Mouse (Mus musculus) neural tube, embryonic 11.5 days (tissue): ENCODE measurements around the gene Tor1aip1. TPM values are rescaled to one million over a fixed set of nuclear protein-coding genes. Genes with fewer than 3 reads are reported as not detected.

Source experiments
- ATAC-seq: fragments of 200-750 bp; cut with Nextera tagmentation; 2 replicates; pipeline ENCODE4 v1.8.0; 2017; ENCODE audit warnings: moderate number of reproducible peaks, mild to moderate bottlenecking, moderate TSS enrichment, moderate library complexity; ENCODE audit not compliant: insufficient read depth, low FRiP score, low TSS enrichment
- DNase-seq: peaks from one replicate; pipeline ENCODE4 v3.0.0-alpha.2; 2015; ENCODE audit warnings: low spot score
- H3K27ac ChIP-seq: fragments of 300-500 bp; sonication (generic); 2 replicates; pipeline ENCODE4 v1.5.1; 2014; ENCODE audit warnings: low read depth, mild to moderate bottlenecking, low read length
- H3K27me3 ChIP-seq: fragments of 300-500 bp; sonication (generic); 2 replicates; pipeline ENCODE4 v1.6.1; 2014; ENCODE audit warnings: mild to moderate bottlenecking, low read length, mixed read lengths; ENCODE audit not compliant: control insufficient read depth, insufficient read depth
- H3K36me3 ChIP-seq: fragments of 300-500 bp; sonication (generic); 2 replicates; pipeline ENCODE4 v1.6.1; 2014; ENCODE audit warnings: mild to moderate bottlenecking, low read length, moderate library complexity, mixed read lengths; ENCODE audit not compliant: control insufficient read depth, insufficient read depth
- H3K4me1 ChIP-seq: fragments of 300-500 bp; sonication (generic); 2 replicates; pipeline ENCODE4 v1.6.1; 2014; ENCODE audit warnings: low read length, mixed read lengths; ENCODE audit not compliant: control insufficient read depth, insufficient read depth
- H3K4me2 ChIP-seq: fragments of 300-500 bp; sonication (generic); 2 replicates; pipeline ENCODE4 v1.6.1; 2014; ENCODE audit warnings: low read depth, mild to moderate bottlenecking, moderate library complexity
- H3K4me3 ChIP-seq: fragments of 300-500 bp; sonication (generic); 2 replicates; pipeline ENCODE4 v1.5.1; 2014; ENCODE audit warnings: low read depth, low read length
- H3K9ac ChIP-seq: fragments of 300-500 bp; sonication (generic); 2 replicates; pipeline ENCODE4 v1.6.1; 2014; ENCODE audit warnings: mild to moderate bottlenecking, low read length
- H3K9me3 ChIP-seq: fragments of 300-500 bp; sonication (generic); 2 replicates; pipeline ENCODE4 v1.6.1; 2016; ENCODE audit warnings: low read length; ENCODE audit not compliant: control insufficient read depth
- WGBS: fragments of 180-500 bp; shearing (Covaris S2); extraction: QIAGEN DNeasy Blood & Tissue Kit; methylation state at CpG from one replicate; pipeline ENCODE4 v1.1.7; 2014; 5-methylcytosine and 5-hydroxymethylcytosine counted together
- polyA plus RNA-seq: library from polyadenylated mRNA; unstranded; fragments of >200 nt; fragmentation: Nextera tagmentation; extraction: Ambion mirVana; gene quantifications from 2 replicates; pipeline ENCODE4 v1.2.1, GENCODE M21; 2014

Tor1aip1 gene
- polyA plus RNA-seq, result 32.6 and 40.6 TPM in 2 replicates

- H3K4me3 ChIP-seq, result peak within 1 kb of the TSS; percentile 65
- under 1% methylated on average over 59 of the region's 59 CpGs for WGBS
- H3K27me3 ChIP-seq, result no peaks in the 10 kb centered on the region
- DNase-seq (peak; percentile 98), ATAC-seq (peak; percentile 94)
- H3K4me1 ChIP-seq, result peaks cover 5% of the 10 kb centered on the region
- peak within 1 kb of the TSS; percentile 91 for H3K9ac ChIP-seq
- peaks cover 6% of the 10 kb centered on the region; the same call in 1 of the 2 replicates for H3K36me3 ChIP-seq
- peak within 1 kb of the TSS; percentile 73 for H3K4me2 ChIP-seq
- H3K9me3 ChIP-seq, result no peaks in the 10 kb centered on the region
- peak within 1 kb of the TSS; percentile 98 for H3K27ac ChIP-seq
Measured at GRCm38 (mm10) chr1:156035930-156036737, at the start of gene Tor1aip1. TSS of gene Tor1aip1 (minus strand) at chr1:156036480.

GRCm38 (mm10) chr1:156085770-156086169 is 49.5 kb upstream of the Tor1aip1 start:
- peak; percentile 54; the same call in 1 of the 2 replicates for ATAC-seq
- DNase-seq, result peak; percentile 67

GRCm38 (mm10) chr1:156084603-156085002 is 48.3 kb upstream of the Tor1aip1 start:
- H3K4me3 ChIP-seq, result no peak overlapping the region
- no peaks in the 10 kb centered on the region for H3K27me3 ChIP-seq
- ATAC-seq (no peak), DNase-seq (no peak)
- H3K27ac ChIP-seq, result no peak overlapping the region
- WGBS, result 86% methylated on average over 3 of the region's 3 CpGs
- no peaks in the 10 kb centered on the region for H3K4me1 ChIP-seq
- no peak overlapping the region for H3K4me2 ChIP-seq
- no peaks in the 10 kb centered on the region for H3K36me3 ChIP-seq
- no peak overlapping the region for H3K9ac ChIP-seq
- no peaks in the 10 kb centered on the region for H3K9me3 ChIP-seq

More at GRCm38 (mm10) chr1:156085770-156086169, 49.5 kb upstream of the Tor1aip1 start:
- H3K9me3 ChIP-seq, result no peaks in the 10 kb centered on the region
- 59% methylated on average over 5 of the region's 5 CpGs for WGBS
- H3K36me3 ChIP-seq, result no peaks in the 10 kb centered on the region
- no peaks in the 10 kb centered on the region for H3K4me1 ChIP-seq
- no peak overlapping the region for H3K4me3 ChIP-seq
- no peak overlapping the region for H3K9ac ChIP-seq
- H3K27ac ChIP-seq, result no peak overlapping the region
- no peak overlapping the region for H3K4me2 ChIP-seq
- H3K27me3 ChIP-seq, result no peaks in the 10 kb centered on the region

- ATAC-seq (no peak), DNase-seq (no peak)
- H3K4me3 ChIP-seq, result no peak overlapping the region
- no peaks in the 10 kb centered on the region for H3K4me1 ChIP-seq
- H3K36me3 ChIP-seq, result no peaks in the 10 kb centered on the region
- no peak overlapping the region for H3K9ac ChIP-seq
- H3K27me3 ChIP-seq, result no peaks in the 10 kb centered on the region
- H3K4me2 ChIP-seq, result no peak overlapping the region
- no peak overlapping the region for H3K27ac ChIP-seq
- WGBS, result 76% methylated on average over 3 of the region's 3 CpGs
- no peaks in the 10 kb centered on the region for H3K9me3 ChIP-seq
Measured at GRCm38 (mm10) chr1:156077655-156078054, 41.4 kb upstream of the Tor1aip1 start.

- Histone ChIP-seq H3K4me1 (no peaks in the 10 kb centered on the region), H3K4me3 (no peak overlapping the region), H3K36me3 (no peaks in the 10 kb centered on the region), H3K4me2 (no peak overlapping the region), H3K9me3 (no peaks in the 10 kb centered on the region), H3K27me3 (no peaks in the 10 kb centered on the region), H3K9ac (no peak overlapping the region), H3K27ac (no peak overlapping the region)
- no peak for ATAC-seq
- WGBS, result 43% methylated on average over 4 of the region's 4 CpGs
- DNase-seq, result no peak
Measured at GRCm38 (mm10) chr1:156076474-156076873, 40.2 kb upstream of the Tor1aip1 start.

GRCm38 (mm10) chr1:156074575-156074974 is 38.3 kb upstream of the Tor1aip1 start:
- H3K9me3 ChIP-seq, result no peaks in the 10 kb centered on the region
- H3K4me2 ChIP-seq, result no peak overlapping the region
- H3K4me3 ChIP-seq, result no peak overlapping the region
- no peaks in the 10 kb centered on the region for H3K36me3 ChIP-seq
- H3K27ac ChIP-seq, result no peak overlapping the region
- ATAC-seq, result no peak
- H3K9ac ChIP-seq, result no peak overlapping the region
- no peaks in the 10 kb centered on the region for H3K27me3 ChIP-seq
- WGBS, result 42% methylated on average over 8 of the region's 8 CpGs
- no peaks in the 10 kb centered on the region for H3K4me1 ChIP-seq
- DNase-seq, result peak; percentile 28

GRCm38 (mm10) chr1:156073169-156073821 is 37.0 kb upstream of the Tor1aip1 start:
- Histone ChIP-seq H3K4me1 (no peaks in the 10 kb centered on the region), H3K27me3 (no peaks in the 10 kb centered on the region), H3K27ac (no peak overlapping the region), H3K36me3 (no peaks in the 10 kb centered on the region), H3K9ac (no peak overlapping the region), H3K9me3 (no peaks in the 10 kb centered on the region), H3K4me2 (no peak overlapping the region), H3K4me3 (no peak overlapping the region)
- ATAC-seq, result no peak
- no peak for DNase-seq
- 65% methylated on average over 15 of the region's 15 CpGs for WGBS

- peaks cover 2% of the 10 kb centered on the region; the same call in 1 of the 2 replicates for H3K36me3 ChIP-seq
- 89% methylated on average over 14 of the region's 14 CpGs for WGBS
- no peak for DNase-seq
Measured at GRCm38 (mm10) chr1:156070106-156070505, 33.8 kb upstream of the Tor1aip1 start.

More at GRCm38 (mm10) chr1:156070106-156070505, 33.8 kb upstream of the Tor1aip1 start:
- H3K9ac ChIP-seq, result no peak overlapping the region
- no peak for ATAC-seq
- no peaks in the 10 kb centered on the region for H3K4me1 ChIP-seq
- H3K4me3 ChIP-seq, result no peak overlapping the region
- H3K27ac ChIP-seq, result no peak overlapping the region
- no peaks in the 10 kb centered on the region for H3K9me3 ChIP-seq
- no peaks in the 10 kb centered on the region for H3K27me3 ChIP-seq
- H3K4me2 ChIP-seq, result no peak overlapping the region
